Mouse (Mus musculus): ENCODE measurements around the gene Unc5a. TPM values are rescaled to one million over a fixed set of nuclear protein-coding genes. Genes with fewer than 3 reads are reported as not detected.

Gene Unc5a
- total and polyA plus RNA-seq, 3 experiments = 0.02 TPM; not detected in 2

DNA sequence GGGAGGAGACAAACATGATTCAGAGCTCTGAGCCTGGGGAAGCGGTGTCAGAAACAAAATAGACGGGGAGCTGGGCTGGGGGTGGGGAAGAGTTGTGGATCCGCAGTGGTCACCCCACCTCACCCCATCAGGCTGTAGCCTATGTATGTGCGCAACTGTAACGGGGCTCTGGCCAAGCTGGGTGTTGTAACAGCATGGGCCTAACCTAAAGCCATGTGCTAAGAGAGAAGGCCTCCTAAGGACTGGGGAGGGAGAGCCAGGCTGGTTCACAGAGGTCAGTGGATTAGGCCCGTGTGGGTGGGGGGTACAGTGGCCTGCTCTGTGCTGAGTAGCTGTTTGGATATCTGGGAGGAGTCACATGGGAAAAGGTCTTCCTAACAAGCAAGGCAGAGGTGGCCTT lies 10.6 kb downstream of the Unc5a start:
- TF ChIP-seq CTCF (IDR thresholded peaks at IDR 0.05; ENCODE audit: low read depth, low read length) (no peak), POLR2AphosphoS5 (IDR thresholded peaks at IDR 0.05; ENCODE audit: insufficient replicate concordance, low read depth, low read length) (no peak), GATA1 (IDR thresholded peaks at IDR 0.05; ENCODE audit: borderline replicate concordance, low read length) (no peak), TAL1 (conservative IDR thresholded peaks at IDR 0.05; ENCODE audit: low read depth, low read length) (no peak)
- H3K36me3 ChIP-seq (replicated peaks) = no peaks in the 10 kb centered on the region
- H3K4me3 ChIP-seq (ENCODE audit: low read depth, low read length) = no peak overlapping the region
- no peaks in the 10 kb centered on the region for H3K9me3 ChIP-seq (replicated peaks)
- peaks cover 4% of the 10 kb centered on the region; the same call in 1 of the 2 replicates for H3K27me3 ChIP-seq (ENCODE audit: insufficient read depth, low read length)
- H3K4me1 ChIP-seq (ENCODE audit: insufficient read depth, low read depth, low read length) = no peaks in the 10 kb centered on the region
- DNase-seq (ENCODE audit: low spot score) (no peak), ATAC-seq (ENCODE audit: extremely low read depth, insufficient number of reproducible peaks, low FRiP score, poor library complexity, severe bottlenecking) (no peak)

DNA sequence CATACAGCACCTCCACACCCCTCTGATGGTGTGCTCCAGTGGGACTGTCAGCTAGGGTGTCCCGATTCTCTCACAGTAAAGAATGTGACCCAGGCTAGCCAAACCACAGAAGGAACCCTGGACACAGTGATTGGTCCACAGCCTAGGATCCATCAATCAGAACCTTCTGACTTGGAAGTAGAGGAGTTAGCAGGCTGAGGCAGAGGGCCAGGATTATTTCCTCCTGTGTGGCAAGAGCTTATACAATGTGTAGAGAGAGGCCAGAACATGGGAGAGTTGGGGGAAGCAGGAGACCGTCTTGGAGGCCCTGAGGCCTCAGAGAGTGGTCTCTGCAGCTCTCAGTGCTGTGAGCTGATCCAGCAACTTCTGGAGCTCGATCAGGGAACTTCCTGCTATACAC lies 11.3 kb downstream of the Unc5a start:
- Histone ChIP-seq H3K4me3 (ENCODE audit: low read depth, low read length) (no peak overlapping the region), H3K27me3 (ENCODE audit: insufficient read depth, low read length) (peaks cover 4% of the 10 kb centered on the region; the same call in 1 of the 2 replicates), H3K36me3 (replicated peaks) (no peaks in the 10 kb centered on the region), H3K4me1 (ENCODE audit: insufficient read depth, low read depth, low read length) (no peaks in the 10 kb centered on the region), H3K9me3 (replicated peaks) (no peaks in the 10 kb centered on the region)
- ATAC-seq (ENCODE audit: extremely low read depth, insufficient number of reproducible peaks, low FRiP score, poor library complexity, severe bottlenecking) (no peak), DNase-seq (ENCODE audit: low spot score) (no peak)
- TF ChIP-seq POLR2AphosphoS5 (IDR thresholded peaks at IDR 0.05; ENCODE audit: insufficient replicate concordance, low read depth, low read length) (no peak), CTCF (IDR thresholded peaks at IDR 0.05; ENCODE audit: low read depth, low read length) (no peak), TAL1 (conservative IDR thresholded peaks at IDR 0.05; ENCODE audit: low read depth, low read length) (no peak), GATA1 (IDR thresholded peaks at IDR 0.05; ENCODE audit: borderline replicate concordance, low read length) (no peak), GATA2 (IDR thresholded peaks at IDR 0.05; ENCODE audit: borderline replicate concordance, low read depth, low read length) (no peak)

DNA sequence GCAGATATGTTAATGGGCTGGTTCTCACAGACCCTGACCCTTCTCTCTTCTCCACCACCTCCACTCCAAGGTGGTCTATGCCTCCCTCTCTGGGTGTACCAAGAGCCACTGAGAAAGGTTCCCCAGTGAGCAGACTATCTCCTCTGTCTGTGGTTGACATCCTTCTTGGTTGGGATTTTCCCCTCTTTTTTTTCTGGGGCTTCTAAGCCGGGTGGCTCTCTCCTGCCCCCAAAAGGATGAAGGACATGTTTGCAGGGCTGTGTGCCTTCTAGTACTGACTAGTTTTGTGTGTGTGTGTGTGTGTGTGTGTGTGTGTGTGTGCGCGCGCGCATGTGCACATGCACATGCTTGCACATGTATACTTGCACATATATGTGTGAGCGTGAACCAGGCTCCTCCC lies 16.0 kb downstream of the Unc5a start:
- H3K4me3 ChIP-seq (ENCODE audit: low read depth, low read length) = no peak overlapping the region
- no peak for TF ChIP-seq GATA1 (IDR thresholded peaks at IDR 0.05; ENCODE audit: borderline replicate concordance, low read length)
- no peak for TF ChIP-seq POLR2AphosphoS5 (IDR thresholded peaks at IDR 0.05; ENCODE audit: insufficient replicate concordance, low read depth, low read length)
- no peak for TF ChIP-seq TAL1 (conservative IDR thresholded peaks at IDR 0.05; ENCODE audit: low read depth, low read length)
- no peak for TF ChIP-seq CTCF (IDR thresholded peaks at IDR 0.05; ENCODE audit: low read depth, low read length)
- no peak for TF ChIP-seq GATA2 (IDR thresholded peaks at IDR 0.05; ENCODE audit: borderline replicate concordance, low read depth, low read length)
- DNase-seq (ENCODE audit: low spot score) (no peak), ATAC-seq (ENCODE audit: extremely low read depth, insufficient number of reproducible peaks, low FRiP score, poor library complexity, severe bottlenecking) (no peak)
- no peaks in the 10 kb centered on the region for H3K36me3 ChIP-seq (replicated peaks)
- H3K27me3 ChIP-seq (ENCODE audit: insufficient read depth, low read length) = no peaks in the 10 kb centered on the region
- no peaks in the 10 kb centered on the region for H3K9me3 ChIP-seq (replicated peaks)
- H3K4me1 ChIP-seq (ENCODE audit: insufficient read depth, low read depth, low read length) = no peaks in the 10 kb centered on the region

DNA sequence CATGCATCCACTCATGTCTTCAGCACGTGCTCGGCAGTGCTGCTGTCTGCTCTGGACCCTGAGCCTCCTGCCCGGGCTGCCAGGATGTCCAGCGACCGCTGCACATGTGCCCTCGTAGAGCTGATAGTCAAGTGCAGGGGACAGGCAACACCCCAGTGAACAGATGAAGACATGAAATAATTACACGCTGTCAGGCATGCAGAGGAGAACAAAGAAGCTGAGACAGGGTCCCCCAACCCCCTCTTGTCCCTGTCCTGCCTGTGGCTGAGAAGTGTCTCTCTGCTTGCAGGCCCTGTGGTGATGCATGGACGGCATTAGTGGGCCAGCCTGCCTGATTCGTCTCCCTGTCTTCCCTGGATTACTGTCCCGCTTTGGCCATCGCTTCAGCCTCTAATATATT lies 18.3 kb downstream of the Unc5a start:
- no peak overlapping the region for H3K4me3 ChIP-seq (ENCODE audit: low read depth, low read length)
- no peaks in the 10 kb centered on the region for H3K9me3 ChIP-seq (replicated peaks)
- DNase-seq (ENCODE audit: low spot score) (no peak), ATAC-seq (ENCODE audit: extremely low read depth, insufficient number of reproducible peaks, low FRiP score, poor library complexity, severe bottlenecking) (no peak)
- no peaks in the 10 kb centered on the region for H3K36me3 ChIP-seq (replicated peaks)
- no peaks in the 10 kb centered on the region for H3K27me3 ChIP-seq (ENCODE audit: insufficient read depth, low read length)
- H3K4me1 ChIP-seq (ENCODE audit: insufficient read depth, low read depth, low read length) = no peaks in the 10 kb centered on the region
- TF ChIP-seq GATA1 (IDR thresholded peaks at IDR 0.05; ENCODE audit: borderline replicate concordance, low read length) (no peak), TAL1 (conservative IDR thresholded peaks at IDR 0.05; ENCODE audit: low read depth, low read length) (no peak), POLR2AphosphoS5 (IDR thresholded peaks at IDR 0.05; ENCODE audit: insufficient replicate concordance, low read depth, low read length) (no peak), CTCF (IDR thresholded peaks at IDR 0.05; ENCODE audit: low read depth, low read length) (no peak), GATA2 (IDR thresholded peaks at IDR 0.05; ENCODE audit: borderline replicate concordance, low read depth, low read length) (no peak)

DNA sequence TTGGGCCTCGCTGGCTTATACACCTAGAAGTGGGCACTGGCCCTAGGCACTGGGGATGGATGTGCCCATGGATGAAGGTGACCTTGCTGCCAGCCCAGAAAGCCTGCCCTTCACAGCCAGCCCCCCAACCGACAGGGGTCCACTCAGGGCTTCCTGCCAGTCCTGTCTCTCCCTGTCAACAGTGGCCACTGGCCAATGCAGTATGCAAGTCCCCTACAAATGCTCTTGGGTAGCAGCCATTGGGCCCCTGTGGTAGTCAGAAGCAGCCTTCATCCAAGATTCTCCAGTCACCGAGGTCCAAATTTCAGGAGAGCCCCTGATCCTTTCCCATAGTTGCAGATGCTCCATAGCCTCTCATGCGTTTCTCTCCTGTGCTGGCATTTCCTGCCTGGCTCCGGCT lies 19.4 kb downstream of the Unc5a start:
- Histone ChIP-seq H3K4me3 (ENCODE audit: low read depth, low read length) (no peak overlapping the region), H3K9me3 (replicated peaks) (no peaks in the 10 kb centered on the region), H3K4me1 (ENCODE audit: insufficient read depth, low read depth, low read length) (no peaks in the 10 kb centered on the region), H3K36me3 (replicated peaks) (no peaks in the 10 kb centered on the region), H3K27me3 (ENCODE audit: insufficient read depth, low read length) (no peaks in the 10 kb centered on the region)
- TF ChIP-seq GATA1 (IDR thresholded peaks at IDR 0.05; ENCODE audit: borderline replicate concordance, low read length) = no peak
- TF ChIP-seq POLR2AphosphoS5 (IDR thresholded peaks at IDR 0.05; ENCODE audit: insufficient replicate concordance, low read depth, low read length) = no peak
- TF ChIP-seq GATA2 (IDR thresholded peaks at IDR 0.05; ENCODE audit: borderline replicate concordance, low read depth, low read length) = no peak
- no peak for TF ChIP-seq CTCF (IDR thresholded peaks at IDR 0.05; ENCODE audit: low read depth, low read length)
- TF ChIP-seq TAL1 (conservative IDR thresholded peaks at IDR 0.05; ENCODE audit: low read depth, low read length) = no peak
- ATAC-seq (ENCODE audit: extremely low read depth, insufficient number of reproducible peaks, low FRiP score, poor library complexity, severe bottlenecking) = no peak
- DNase-seq (ENCODE audit: low spot score) = no peak

DNA sequence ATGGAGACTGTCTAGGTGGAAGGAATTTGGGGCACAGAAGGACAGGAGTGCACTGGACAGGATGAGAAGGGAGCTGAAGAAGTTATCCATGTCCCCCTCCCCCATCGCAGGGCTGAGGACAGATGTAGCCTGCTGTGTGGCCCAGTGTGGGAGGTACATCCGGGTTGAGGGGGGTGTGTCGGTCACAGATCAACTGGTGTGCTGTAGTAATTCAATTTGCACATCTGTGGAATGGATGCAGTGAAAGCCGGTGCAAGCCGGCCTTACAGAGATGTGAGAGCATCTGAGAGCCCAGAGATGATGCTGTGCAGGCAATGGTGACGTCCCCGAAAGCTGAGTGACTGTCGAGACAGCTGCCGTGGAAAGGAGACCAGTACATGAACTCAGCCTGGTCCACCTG lies 20.3 kb downstream of the Unc5a start:
- H3K4me1 ChIP-seq (ENCODE audit: insufficient read depth, low read depth, low read length) = no peaks in the 10 kb centered on the region
- TF ChIP-seq GATA2 (IDR thresholded peaks at IDR 0.05; ENCODE audit: borderline replicate concordance, low read depth, low read length) (no peak), CTCF (IDR thresholded peaks at IDR 0.05; ENCODE audit: low read depth, low read length) (no peak)
- DNase-seq (ENCODE audit: low spot score) (no peak), ATAC-seq (ENCODE audit: extremely low read depth, insufficient number of reproducible peaks, low FRiP score, poor library complexity, severe bottlenecking) (no peak)
- no peaks in the 10 kb centered on the region for H3K36me3 ChIP-seq (replicated peaks)
- H3K27me3 ChIP-seq (ENCODE audit: insufficient read depth, low read length) = no peaks in the 10 kb centered on the region
- no peak overlapping the region for H3K4me3 ChIP-seq (ENCODE audit: low read depth, low read length)
- no peaks in the 10 kb centered on the region for H3K9me3 ChIP-seq (replicated peaks)
